Mouse (Mus musculus) neural tube, embryonic 15.5 days (tissue): Measurements from ENCODE around the gene Smpdl3b. TPM values are rescaled to one million over a fixed set of nuclear protein-coding genes. Genes with fewer than 3 reads are reported as not detected.
"Not testable (repeated sequence)": the region's sequence is repeated elsewhere in the genome, so short reads cannot be mapped to it uniquely, and the experiment has no call there.

Source experiments
- ATAC-seq: fragments of 200-750 bp; cut with Nextera tagmentation; 2 replicates; pipeline ENCODE4 v1.8.0; 2017; ENCODE audit warnings: mild to moderate bottlenecking, moderate TSS enrichment, moderate library complexity; ENCODE audit not compliant: low FRiP score
- H3K27ac ChIP-seq: fragments of 300-500 bp; sonication (generic); replicated peaks from 2 replicates; pipeline ENCODE4 v1.5.1; 2015; ENCODE audit warnings: mild to moderate bottlenecking, inconsistent platforms
- H3K27me3 ChIP-seq: fragments of 300-500 bp; sonication (generic); replicated peaks from 2 replicates; pipeline ENCODE4 v1.6.1; 2015; ENCODE audit warnings: inconsistent platforms
- H3K36me3 ChIP-seq: fragments of 300-500 bp; sonication (generic); 2 replicates; pipeline ENCODE4 v1.6.1; 2015; ENCODE audit warnings: inconsistent platforms
- H3K4me1 ChIP-seq: fragments of 300-500 bp; sonication (generic); 2 replicates; pipeline ENCODE4 v1.6.1; 2015; ENCODE audit warnings: inconsistent platforms
- H3K4me2 ChIP-seq: fragments of 300-500 bp; sonication (generic); 2 replicates; pipeline ENCODE4 v1.6.1; 2015; ENCODE audit warnings: inconsistent platforms, mild to moderate bottlenecking, moderate library complexity
- H3K4me3 ChIP-seq: fragments of 300-500 bp; sonication (generic); replicated peaks from 2 replicates; pipeline ENCODE4 v1.5.1; 2015; ENCODE audit warnings: mild to moderate bottlenecking, inconsistent platforms
- H3K9ac ChIP-seq: fragments of 300-500 bp; sonication (generic); replicated peaks from 2 replicates; pipeline ENCODE4 v1.6.1; 2015; ENCODE audit warnings: mild to moderate bottlenecking, inconsistent platforms
- H3K9me3 ChIP-seq: fragments of 300-500 bp; sonication (generic); replicated peaks from 2 replicates; pipeline ENCODE4 v1.6.1; 2016; ENCODE audit warnings: inconsistent platforms
- WGBS: fragments of 180-500 bp; shearing (Covaris S2); methylation state at CpG from one replicate; pipeline ENCODE4 v1.1.7; 2015; ENCODE audit warnings: mixed read lengths; 5-methylcytosine and 5-hydroxymethylcytosine counted together
- polyA plus RNA-seq: library from polyadenylated mRNA; unstranded; fragments of >200 nt; fragmentation: Nextera tagmentation; extraction: Ambion mirVana; gene quantifications from 2 replicates; pipeline ENCODE4 v1.2.1, GENCODE M21; 2015

Smpdl3b gene
- polyA plus RNA-seq, 1 experiment from 2014 or later = 0.54 TPM

DNA sequence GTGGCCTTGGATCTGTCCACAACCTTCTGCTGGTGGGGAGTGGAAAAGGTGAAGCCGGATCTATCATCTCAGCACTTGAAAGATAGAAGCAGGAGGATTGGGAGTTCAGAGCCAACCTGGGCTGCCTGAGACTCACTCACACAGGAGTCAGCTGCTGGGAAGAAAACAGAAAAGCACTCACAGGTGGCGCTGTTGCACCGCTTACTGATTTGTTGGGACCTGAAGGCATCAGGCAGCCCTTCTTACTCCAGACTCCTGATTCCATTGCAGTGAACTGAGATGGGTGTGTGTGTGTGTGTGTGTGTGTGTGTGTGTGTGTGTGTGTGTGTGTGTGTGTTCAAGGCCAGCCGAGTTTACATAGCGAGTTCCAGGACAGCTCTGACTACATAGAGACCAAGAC lies 19.7 kb upstream of the Smpdl3b start:
- H3K9ac ChIP-seq = no peak overlapping the region
- ATAC-seq = no peak
- H3K27me3 ChIP-seq = no peaks in the 10 kb centered on the region
- no peak overlapping the region for H3K4me3 ChIP-seq
- peaks cover 69% of the 10 kb centered on the region for H3K36me3 ChIP-seq
- H3K4me1 ChIP-seq = no peaks in the 10 kb centered on the region
- H3K27ac ChIP-seq = no peak overlapping the region
- H3K9me3 ChIP-seq = no peaks in the 10 kb centered on the region
- WGBS = 92% methylated on average over 5 of the region's 5 CpGs
- no peak overlapping the region for H3K4me2 ChIP-seq

GRCm38 (mm10) chr4:132774905-132775304 lies 17.9 kb upstream of the Smpdl3b start:
- no peak overlapping the region for H3K27ac ChIP-seq
- no peaks in the 10 kb centered on the region for H3K27me3 ChIP-seq
- H3K9ac ChIP-seq = no peak overlapping the region
- no peaks in the 10 kb centered on the region for H3K9me3 ChIP-seq
- no peak overlapping the region for H3K4me3 ChIP-seq
- peaks cover 78% of the 10 kb centered on the region for H3K36me3 ChIP-seq
- H3K4me1 ChIP-seq = no peaks in the 10 kb centered on the region
- no peak for ATAC-seq
- H3K4me2 ChIP-seq = no peak overlapping the region
- WGBS = 87% methylated on average over 3 of the region's 3 CpGs

GRCm38 (mm10) chr4:132771776-132772175 lies 14.7 kb upstream of the Smpdl3b start:
- Histone ChIP-seq H3K27me3 (no peaks in the 10 kb centered on the region), H3K4me1 (peaks cover 15% of the 10 kb centered on the region), H3K36me3 (peaks cover 52% of the 10 kb centered on the region), H3K4me2 (no peak overlapping the region), H3K9ac (no peak overlapping the region), H3K4me3 (no peak overlapping the region), H3K27ac (no peak overlapping the region), H3K9me3 (no peaks in the 10 kb centered on the region)
- WGBS = 94% methylated on average over 9 of the region's 9 CpGs
- ATAC-seq = no peak

DNA sequence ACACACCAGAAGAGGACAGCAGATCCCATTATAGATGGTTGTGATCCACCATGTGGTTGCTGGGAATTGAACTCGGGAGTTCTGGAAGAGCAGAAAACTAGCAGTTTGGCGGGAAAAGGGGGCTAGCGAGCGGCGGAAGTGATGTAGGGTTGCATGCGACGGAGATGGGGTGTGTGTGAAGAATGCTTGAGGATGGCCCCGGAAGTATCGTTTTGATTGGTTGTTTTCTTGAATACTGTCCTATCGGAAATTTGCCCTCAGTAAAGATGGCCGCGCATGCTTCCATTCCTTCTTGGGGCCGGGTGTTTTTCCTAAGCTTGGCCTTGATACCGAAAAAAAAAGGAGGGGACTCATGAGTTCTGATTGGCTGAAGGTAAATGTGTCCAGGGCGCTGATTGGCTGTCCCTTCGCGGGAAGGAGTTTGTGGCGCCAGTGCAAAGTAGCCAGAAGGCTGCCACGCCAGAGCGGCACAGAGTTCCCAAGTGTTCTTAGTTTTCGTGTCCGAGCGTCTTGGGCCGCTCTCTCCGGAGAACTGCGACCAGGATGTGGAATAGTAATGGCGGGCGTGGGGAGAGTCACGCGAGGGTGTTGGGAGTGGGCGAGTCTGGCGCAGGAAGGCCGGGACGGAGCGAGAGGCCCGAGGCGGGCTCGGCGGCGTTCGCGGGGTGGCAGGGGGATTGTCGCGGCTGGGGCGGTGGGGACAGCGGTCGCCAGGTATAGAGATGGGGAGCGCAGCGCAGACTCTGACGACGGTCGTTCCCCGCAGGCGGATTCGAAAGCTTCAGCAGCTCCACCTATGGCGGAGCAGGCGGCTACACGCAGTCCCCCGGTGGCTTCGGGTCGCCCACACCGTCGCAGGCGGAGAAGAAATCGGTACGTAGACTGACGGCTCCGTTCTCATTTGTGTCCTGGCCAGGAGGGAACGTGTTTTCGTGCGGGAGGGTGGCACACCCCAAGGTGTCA lies 11.1 kb upstream of the Smpdl3b start, which contains the start of gene Rpa2:
Gene Rpa2, plus strand, starts transcription at position 419 of the 963 bp plus-strand sequence.
- Histone ChIP-seq H3K36me3 (peaks cover 22% of the 10 kb centered on the region), H3K27me3 (no peaks in the 10 kb centered on the region), H3K9me3 (no peaks in the 10 kb centered on the region), H3K9ac (peak within 1 kb of the TSS; percentile 67), H3K4me2 (peak within 1 kb of the TSS; percentile 96), H3K27ac (peak within 1 kb of the TSS; percentile 56), H3K4me1 (peaks cover 15% of the 10 kb centered on the region), H3K4me3 (peak within 1 kb of the TSS; percentile 91)
- under 1% methylated on average over 66 of the region's 71 CpGs for WGBS
- peak; percentile 98 for ATAC-seq

GRCm38 (mm10) chr4:132763125-132763524 lies 6.1 kb upstream of the Smpdl3b start:
- H3K4me1 ChIP-seq, H3K27me3 ChIP-seq, H3K9ac ChIP-seq, H3K36me3 ChIP-seq, H3K27ac ChIP-seq, H3K9me3 ChIP-seq, H3K4me3 ChIP-seq, H3K4me2 ChIP-seq, ATAC-seq: not testable (repeated sequence)
- 96% methylated on average over 3 of the region's 3 CpGs for WGBS

- H3K36me3 ChIP-seq = no peaks in the 10 kb centered on the region
- ATAC-seq = no peak
- no peaks in the 10 kb centered on the region for H3K9me3 ChIP-seq
- H3K4me3 ChIP-seq = no peak overlapping the region
- H3K27me3 ChIP-seq = peaks cover 6% of the 10 kb centered on the region
- H3K4me1 ChIP-seq = peaks cover 2% of the 10 kb centered on the region; the same call in 1 of the 2 replicates
- H3K27ac ChIP-seq = no peak overlapping the region
- H3K9ac ChIP-seq = no peak overlapping the region
- WGBS = 82% methylated on average over 6 of the region's 6 CpGs
- H3K4me2 ChIP-seq = no peak overlapping the region
Observed at GRCm38 (mm10) chr4:132762602-132763001, 5.5 kb upstream of the Smpdl3b start.

DNA sequence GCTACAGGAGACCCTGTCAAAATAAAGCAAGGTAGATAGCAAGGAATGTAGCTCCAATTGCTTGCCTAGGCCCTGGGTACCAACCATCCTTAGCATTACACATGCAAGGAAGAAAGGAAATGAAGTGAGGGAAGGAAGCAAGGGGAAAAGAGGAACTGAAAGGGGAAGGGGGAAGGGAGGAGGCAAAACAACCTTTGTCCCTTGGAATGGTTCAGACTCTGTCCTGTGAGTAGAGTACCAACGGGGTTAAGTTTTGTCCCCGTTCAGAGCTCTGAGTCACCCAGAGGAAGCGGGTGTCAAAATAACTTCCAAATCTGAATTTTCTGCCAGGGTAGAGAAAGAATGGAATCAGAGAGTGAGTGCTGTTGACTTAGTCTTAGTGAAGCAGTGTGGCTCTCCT lies 3.2 kb upstream of the Smpdl3b start:
- no peak for ATAC-seq

GRCm38 (mm10) chr4:132757633-132758351 lies 740 bp upstream of the Smpdl3b start:
- H3K9me3 ChIP-seq = no peaks in the 10 kb centered on the region
- 86% methylated on average over 7 of the region's 7 CpGs for WGBS
- peaks cover 18% of the 10 kb centered on the region for H3K27me3 ChIP-seq
- no peak overlapping the region for H3K9ac ChIP-seq
- no peak overlapping the region for H3K27ac ChIP-seq
- peak overlapping the region; percentile 83; the same call in 1 of the 2 replicates for H3K4me2 ChIP-seq
- no peaks in the 10 kb centered on the region for H3K36me3 ChIP-seq
- peaks cover 11% of the 10 kb centered on the region for H3K4me1 ChIP-seq
- H3K4me3 ChIP-seq = no peak overlapping the region
- ATAC-seq = no peak

More for the DNA sequence above, 3.2 kb upstream of the Smpdl3b start:
- H3K9ac ChIP-seq = no peak overlapping the region
- H3K9me3 ChIP-seq = no peaks in the 10 kb centered on the region
- peaks cover 18% of the 10 kb centered on the region for H3K27me3 ChIP-seq
- no peaks in the 10 kb centered on the region for H3K36me3 ChIP-seq
- peaks cover 11% of the 10 kb centered on the region for H3K4me1 ChIP-seq
- 82% methylated on average over 3 of the region's 3 CpGs for WGBS
- no peak overlapping the region for H3K4me3 ChIP-seq
- H3K27ac ChIP-seq = no peak overlapping the region
- H3K4me2 ChIP-seq = no peak overlapping the region

GRCm38 (mm10) chr4:132752992-132753391 lies 4.1 kb downstream of the Smpdl3b start:
- peaks cover 11% of the 10 kb centered on the region for H3K4me1 ChIP-seq
- peaks cover 15% of the 10 kb centered on the region for H3K27me3 ChIP-seq
- no peak overlapping the region for H3K27ac ChIP-seq

DNA sequence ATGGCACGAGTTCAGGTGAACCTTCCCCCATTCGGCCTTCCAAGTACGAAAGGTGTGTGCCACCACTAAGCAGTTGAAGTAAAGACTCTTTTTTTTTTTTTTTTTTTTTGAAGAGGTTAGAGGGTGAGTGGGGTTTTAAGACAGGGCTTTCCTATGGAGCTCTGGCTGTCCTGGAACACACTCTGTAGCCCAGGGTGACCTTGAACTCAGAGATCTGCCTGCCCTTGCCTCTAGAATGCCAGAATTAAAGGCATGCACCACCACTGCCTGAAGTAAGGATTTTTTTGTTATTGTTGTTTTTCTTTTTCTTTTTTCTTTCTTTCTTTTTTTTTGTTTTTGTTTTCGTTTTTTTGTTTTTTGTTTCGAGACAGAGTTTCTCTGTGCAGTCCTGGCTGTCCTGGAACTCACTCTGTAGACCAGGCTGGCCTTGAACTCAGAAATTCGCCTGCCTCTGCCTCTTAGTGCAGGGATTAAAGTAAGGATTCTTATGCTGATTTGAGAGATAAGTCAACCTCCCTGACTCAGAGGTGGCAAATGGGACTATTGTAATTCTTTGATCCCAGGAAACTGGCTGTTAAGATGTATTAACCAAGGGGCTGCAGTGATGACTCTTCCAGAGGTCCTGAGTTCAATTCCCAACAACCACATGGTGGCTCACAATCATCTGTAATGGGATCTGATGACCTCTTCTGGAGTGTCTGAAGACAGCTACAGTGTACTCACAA lies 7.6 kb downstream of the Smpdl3b start:
- Histone ChIP-seq H3K9ac (no peak overlapping the region), H3K9me3 (no peaks in the 10 kb centered on the region), H3K27ac (no peak overlapping the region), H3K27me3 (no peaks in the 10 kb centered on the region), H3K4me2 (no peak overlapping the region), H3K4me1 (peaks cover 7% of the 10 kb centered on the region), H3K4me3 (no peak overlapping the region), H3K36me3 (no peaks in the 10 kb centered on the region)
- 88% methylated on average over 6 of the region's 6 CpGs for WGBS
- ATAC-seq = no peak

More at GRCm38 (mm10) chr4:132752992-132753391, 4.1 kb downstream of the Smpdl3b start:
- no peaks in the 10 kb centered on the region for H3K36me3 ChIP-seq
- no peak for ATAC-seq
- H3K9ac ChIP-seq = no peak overlapping the region
- H3K4me3 ChIP-seq = no peak overlapping the region
- H3K4me2 ChIP-seq = no peak overlapping the region
- 77% methylated on average over 6 of the region's 6 CpGs for WGBS
- H3K9me3 ChIP-seq = no peaks in the 10 kb centered on the region

DNA sequence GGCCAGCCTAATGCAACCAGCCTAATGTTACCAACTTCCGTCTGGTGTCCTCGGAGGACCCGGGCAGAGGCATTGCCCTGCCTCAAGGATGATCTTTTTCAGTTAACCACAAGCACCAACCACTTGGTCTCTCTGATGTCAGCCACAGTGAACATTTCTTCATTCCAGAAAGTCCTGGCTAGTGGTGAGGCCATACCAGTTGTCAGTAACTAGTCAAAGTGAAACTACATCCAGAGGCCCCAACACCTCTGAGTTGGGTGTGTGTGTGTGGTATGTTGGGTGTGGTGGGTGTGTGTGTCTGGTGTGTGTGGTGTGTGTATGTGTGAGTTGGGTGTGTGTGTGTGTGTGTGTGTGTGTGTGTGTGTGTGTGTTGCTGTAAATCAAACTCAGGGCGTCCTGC lies 8.3 kb downstream of the Smpdl3b start:
- no peak overlapping the region for H3K4me3 ChIP-seq
- H3K9me3 ChIP-seq = no peaks in the 10 kb centered on the region
- no peak overlapping the region for H3K27ac ChIP-seq
- no peak overlapping the region for H3K4me2 ChIP-seq
- H3K27me3 ChIP-seq = no peaks in the 10 kb centered on the region
- 92% methylated on average over 4 of the region's 4 CpGs for WGBS
- no peak for ATAC-seq
- H3K36me3 ChIP-seq = no peaks in the 10 kb centered on the region
- H3K4me1 ChIP-seq = peaks cover 14% of the 10 kb centered on the region
- no peak overlapping the region for H3K9ac ChIP-seq
